Mouse (Mus musculus) spleen, adult 2 months (tissue): ENCODE measurements around the gene Muc4. TPM values are rescaled to one million over a fixed set of nuclear protein-coding genes. Genes with fewer than 3 reads are reported as not detected.

Experiments used
- DNase-seq, 2 experiments: peaks; one replicate each; pipeline versions ENCODE4 v3.0.0 to v3.0.0-alpha.2; 2012 to 2021; ENCODE audit warnings: low spot score in 2 of 2, low read depth in 1 of 2
- H3K27ac ChIP-seq: fragments of 200-500 bp; 2 replicates; pipeline ENCODE4 v1.5.1; 2012; ENCODE audit warnings: low read length, inconsistent platforms; ENCODE audit not compliant: insufficient read depth
- H3K27me3 ChIP-seq: fragments of 200-500 bp; 2 replicates; pipeline ENCODE4 v1.6.1; 2012; ENCODE audit warnings: mild to moderate bottlenecking, moderate library complexity, low read length, inconsistent platforms; ENCODE audit not compliant: control insufficient read depth, insufficient read depth
- H3K36me3 ChIP-seq: fragments of 200-500 bp; 2 replicates; pipeline ENCODE4 v1.6.1; 2012; ENCODE audit warnings: mild to moderate bottlenecking, low read length, inconsistent platforms; ENCODE audit not compliant: control insufficient read depth, insufficient read depth
- H3K4me1 ChIP-seq: fragments of 200-500 bp; 2 replicates; pipeline ENCODE4 v1.6.1; 2011; ENCODE audit warnings: inconsistent platforms; ENCODE audit not compliant: control insufficient read depth, insufficient read depth, insufficient read length
- H3K4me3 ChIP-seq: fragments of 200-500 bp; 2 replicates; pipeline ENCODE4 v1.5.1; 2011; ENCODE audit warnings: mild to moderate bottlenecking, inconsistent platforms; ENCODE audit not compliant: insufficient read depth, insufficient read length; ENCODE audit errors: extremely low read depth
- CTCF ChIP-seq: fragments of 200-500 bp; IDR thresholded peaks from 2 replicates; pipeline ENCODE4 v1.5.1; 2011; ENCODE audit warnings: mild to moderate bottlenecking, inconsistent platforms; ENCODE audit not compliant: insufficient read depth, insufficient read length, insufficient replicate concordance; ENCODE audit errors: extremely low read depth
- POLR2A ChIP-seq: fragments of 200-500 bp; IDR thresholded peaks from 2 replicates; pipeline ENCODE4 v1.6.1; 2011; ENCODE audit warnings: low read depth, low read length, inconsistent platforms
- WGBS: fragments of 180-500 bp; shearing (Covaris S2); methylation state at CpG from one replicate; pipeline ENCODE4 v1.1.7; 2018; 5-methylcytosine and 5-hydroxymethylcytosine counted together
- polyA plus RNA-seq: library from polyadenylated mRNA; depleted of rRNA; stranded (reverse); fragments of >200 nt; gene quantifications from 2 replicates; pipeline ENCODE4 v1.2.3, GENCODE M21; 2012

Gene Muc4
- polyA plus RNA-seq, 1 experiment = 0.06 TPM

- H3K36me3 ChIP-seq = peaks cover 41% of the 10 kb centered on the region
Observed at GRCm38 (mm10) chr16:32822450-32822827, 86.8 kb downstream of the Muc4 start.

GRCm38 (mm10) chr16:32822881-32823280, 87.2 kb downstream of the Muc4 start:
- DNase-seq = no peak
- no peaks in the 10 kb centered on the region for H3K27me3 ChIP-seq
- WGBS = 78% methylated on average over 5 of the region's 5 CpGs
- H3K4me1 ChIP-seq = no peaks in the 10 kb centered on the region
- H3K36me3 ChIP-seq = peaks cover 45% of the 10 kb centered on the region
- TF ChIP-seq POLR2A = no peak
- TF ChIP-seq CTCF = no peak
- no peak overlapping the region for H3K4me3 ChIP-seq
- H3K27ac ChIP-seq = no peak overlapping the region

More at GRCm38 (mm10) chr16:32822450-32822827, 86.8 kb downstream of the Muc4 start:
- no peaks in the 10 kb centered on the region for H3K4me1 ChIP-seq
- TF ChIP-seq CTCF = no peak
- TF ChIP-seq POLR2A = no peak
- no peak overlapping the region for H3K27ac ChIP-seq
- H3K4me3 ChIP-seq = no peak overlapping the region
- no peak for DNase-seq
- WGBS = 81% methylated on average over 6 of the region's 6 CpGs
- H3K27me3 ChIP-seq = no peaks in the 10 kb centered on the region

DNA sequence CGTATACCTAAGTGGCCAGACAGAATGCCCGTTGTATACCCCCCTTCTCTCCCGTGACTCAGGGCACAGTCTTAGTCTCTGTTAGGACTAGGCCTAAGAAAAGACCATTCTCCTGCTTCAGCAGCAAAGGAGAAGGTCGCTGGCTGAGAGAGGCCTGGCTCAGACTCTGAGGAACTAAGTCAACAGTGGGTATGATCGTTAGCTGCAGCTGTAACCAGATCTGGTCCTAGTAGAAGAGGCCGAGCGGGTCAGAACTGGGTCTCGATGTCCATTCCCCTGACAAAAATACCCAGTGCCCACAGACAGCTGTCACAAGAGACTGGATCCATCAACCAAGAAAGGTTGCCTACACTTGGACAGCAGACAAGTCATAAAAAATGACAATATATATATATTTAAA, 87.8 kb downstream of the Muc4 start:
- no peak overlapping the region for H3K27ac ChIP-seq
- H3K36me3 ChIP-seq = peaks cover 49% of the 10 kb centered on the region
- no peaks in the 10 kb centered on the region for H3K27me3 ChIP-seq
- H3K4me3 ChIP-seq = no peak overlapping the region
- DNase-seq = no peak
- 91% methylated on average over 8 of the region's 8 CpGs for WGBS
- TF ChIP-seq CTCF (no peak), POLR2A (no peak)
- H3K4me1 ChIP-seq = no peaks in the 10 kb centered on the region

- Histone ChIP-seq H3K27ac (no peak overlapping the region), H3K27me3 (no peaks in the 10 kb centered on the region), H3K4me3 (no peak overlapping the region), H3K4me1 (no peaks in the 10 kb centered on the region), H3K36me3 (peaks cover 54% of the 10 kb centered on the region)
- TF ChIP-seq POLR2A (no peak), CTCF (no peak)
- WGBS = 91% methylated on average over 13 of the region's 13 CpGs
- DNase-seq = no peak
Observed at GRCm38 (mm10) chr16:32824061-32824460, 88.4 kb downstream of the Muc4 start.

DNA sequence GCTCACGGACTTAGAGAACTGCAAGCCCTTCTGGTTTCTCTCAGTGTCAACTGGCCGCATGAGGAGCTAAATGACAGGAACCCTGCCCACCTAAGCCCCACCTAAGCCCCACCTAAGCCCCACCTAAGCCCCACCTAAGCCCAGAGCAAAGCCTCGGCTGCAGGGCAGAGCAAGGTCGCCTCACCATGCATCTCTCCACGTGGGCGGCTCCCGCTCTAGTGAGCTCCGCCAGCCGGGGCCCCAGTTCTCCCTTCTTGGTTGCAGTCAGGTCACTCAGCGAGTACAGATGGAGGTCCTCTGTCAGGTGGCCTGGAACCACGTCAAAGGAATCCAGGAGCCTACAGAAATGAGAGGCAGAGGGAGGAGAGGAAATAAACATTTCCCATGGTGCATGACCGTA, 89.7 kb downstream of the Muc4 start:
- Histone ChIP-seq H3K27me3 (no peaks in the 10 kb centered on the region), H3K4me3 (no peak overlapping the region), H3K27ac (no peak overlapping the region), H3K4me1 (no peaks in the 10 kb centered on the region), H3K36me3 (peaks cover 61% of the 10 kb centered on the region)
- TF ChIP-seq POLR2A (no peak), CTCF (no peak)
- WGBS = 90% methylated on average over 12 of the region's 12 CpGs
- DNase-seq = no peak

GRCm38 (mm10) chr16:32826521-32826920, 90.8 kb downstream of the Muc4 start:
- TF ChIP-seq POLR2A = no peak
- TF ChIP-seq CTCF = no peak
- WGBS = 96% methylated on average over 11 of the region's 11 CpGs
- H3K27ac ChIP-seq = no peak overlapping the region
- H3K4me1 ChIP-seq = no peaks in the 10 kb centered on the region
- H3K27me3 ChIP-seq = no peaks in the 10 kb centered on the region
- peaks cover 63% of the 10 kb centered on the region for H3K36me3 ChIP-seq
- DNase-seq = no peak
- no peak overlapping the region for H3K4me3 ChIP-seq

DNA sequence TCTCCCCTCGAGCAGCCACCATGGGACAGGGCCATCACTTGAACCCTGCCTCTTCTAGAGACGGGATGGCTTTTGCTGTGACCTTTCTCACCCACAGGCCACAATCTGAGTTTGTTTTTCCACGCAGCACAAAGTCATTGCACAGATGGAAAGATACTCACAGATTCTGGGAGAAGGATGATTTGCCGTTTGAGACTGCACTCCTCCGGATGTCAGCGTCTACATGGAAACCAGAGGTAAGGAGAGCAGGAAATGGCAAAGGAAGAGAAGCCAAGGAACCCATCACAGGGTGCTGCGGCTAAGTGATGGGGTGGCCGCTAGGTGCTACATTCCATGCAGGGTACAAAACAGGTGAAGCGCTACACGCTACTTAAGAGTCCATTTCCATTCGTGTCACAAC, 93.4 kb downstream of the Muc4 start:
- Histone ChIP-seq H3K4me3 (no peak overlapping the region), H3K4me1 (no peaks in the 10 kb centered on the region), H3K27me3 (no peaks in the 10 kb centered on the region), H3K27ac (no peak overlapping the region), H3K36me3 (peaks cover 65% of the 10 kb centered on the region)
- 95% methylated on average over 11 of the region's 11 CpGs for WGBS
- DNase-seq = no peak
- TF ChIP-seq POLR2A = no peak
- no peak for TF ChIP-seq CTCF
